Mouse (Mus musculus) MEL (cell line): ENCODE measurements at regions not wholly inside any gene's neighbourhood (a gene's known extent, or its start where the extent isn't known, plus 50 kb on each side); places are given as distances from the start of the nearest gene placed in this dataset.

Experiments used
- DNase-seq: peaks from one replicate; pipeline ENCODE4 v3.0.0; 2011; ENCODE audit warnings: low read depth, low spot score
- H3K27ac ChIP-seq: 2 replicates; pipeline ENCODE4 v1.5.1; 2012; ENCODE audit warnings: low read depth, mild to moderate bottlenecking, control low read depth, low read length, moderate library complexity; ENCODE audit not compliant: control insufficient read depth
- H3K27me3 ChIP-seq, 2 experiments: fragments of 150-350 bp in 1 of 2; sonication (generic) in 1 of 2; 2 replicates each; pipeline ENCODE4 v1.6.1; 2012; ENCODE audit warnings: low read length in 2 of 2, mild to moderate bottlenecking in 2 of 2, improper control_type of control experiment in 1 of 2, moderate library complexity in 1 of 2; ENCODE audit not compliant: insufficient read depth in 2 of 2, control insufficient read depth in 1 of 2
- H3K36me3 ChIP-seq, 2 experiments: 2 replicates each; pipeline ENCODE4 v1.6.1; 2012 to 2014; ENCODE audit warnings: low read length in 2 of 2, improper control_type of control experiment in 1 of 2, inconsistent platforms in 1 of 2, mild to moderate bottlenecking in 1 of 2; ENCODE audit not compliant: insufficient read depth in 2 of 2, control insufficient read depth in 1 of 2
- H3K4me1 ChIP-seq, 2 experiments: fragments of 150-350 bp in 1 of 2; sonication (generic) in 1 of 2; 2 replicates each; pipeline ENCODE4 v1.6.1; 2012; ENCODE audit warnings: low read length in 2 of 2, improper control_type of control experiment in 1 of 2, mild to moderate bottlenecking in 1 of 2; ENCODE audit not compliant: insufficient read depth in 2 of 2, control insufficient read depth in 1 of 2
- H3K4me3 ChIP-seq, 2 experiments: fragments of 150-350 bp in 1 of 2; sonication (generic) in 1 of 2; 2 replicates each; pipeline ENCODE4 v1.5.1; 2012; ENCODE audit warnings: low read depth in 2 of 2, low read length in 2 of 2, mild to moderate bottlenecking in 2 of 2, moderate library complexity in 2 of 2, control low read depth in 1 of 2, improper control_type of control experiment in 1 of 2; ENCODE audit not compliant: control insufficient read depth in 1 of 2, insufficient read depth in 1 of 2
- H3K79me2 ChIP-seq: 2 replicates; pipeline ENCODE4 v1.6.1; 2012; ENCODE audit warnings: mild to moderate bottlenecking, low read length, moderate library complexity; ENCODE audit not compliant: control insufficient read depth, poor library complexity, insufficient read depth
- H3K9ac ChIP-seq: 2 replicates; pipeline ENCODE4 v1.6.1; 2012; ENCODE audit warnings: low read depth, mild to moderate bottlenecking, control low read depth, low read length, moderate library complexity; ENCODE audit not compliant: control insufficient read depth, poor library complexity, severe bottlenecking
- H3K9me3 ChIP-seq: fragments of 150-350 bp; sonication (generic); replicated peaks from 2 replicates; pipeline ENCODE4 v1.6.1; 2012; ENCODE audit warnings: mild to moderate bottlenecking, low read length, improper control_type of control experiment, moderate library complexity; ENCODE audit not compliant: insufficient read depth
- BHLHE40 ChIP-seq: IDR thresholded peaks from 2 replicates; pipeline ENCODE4 v1.6.1; 2012; ENCODE audit warnings: low read depth, mild to moderate bottlenecking, inconsistent platforms, low read length, improper control_type of control experiment, borderline replicate concordance
- CHD1 ChIP-seq: IDR thresholded peaks from 2 replicates; pipeline ENCODE4 v1.6.1; 2012; ENCODE audit warnings: low read depth, mild to moderate bottlenecking, inconsistent platforms, low read length, improper control_type of control experiment
- CTCF ChIP-seq, 3 experiments: IDR thresholded peaks in 2 of 3; conservative IDR thresholded peaks in 1 of 3; 2 replicates each; pipeline ENCODE4 v1.5.1; 2011 to 2012; ENCODE audit warnings: low read length in 3 of 3, low read depth in 2 of 3, mild to moderate bottlenecking in 2 of 3, improper control_type of control experiment in 1 of 3, inconsistent platforms in 1 of 3, mixed read lengths in 1 of 3, moderate library complexity in 1 of 3; ENCODE audit not compliant: control insufficient read depth in 1 of 3, insufficient read depth in 1 of 3, poor library complexity in 1 of 3, severe bottlenecking in 1 of 3
- E2F4 ChIP-seq: IDR thresholded peaks from 2 replicates; pipeline ENCODE4 v1.6.1; 2011; ENCODE audit warnings: low read depth, low read length, improper control_type of control experiment, borderline replicate concordance
- GATA1 ChIP-seq: IDR thresholded peaks from 2 replicates; pipeline ENCODE4 v1.6.1; 2011; ENCODE audit warnings: low read depth, low read length, improper control_type of control experiment
- JUND ChIP-seq: IDR thresholded peaks from 2 replicates; pipeline ENCODE4 v1.6.1; 2011; ENCODE audit warnings: low read depth, mild to moderate bottlenecking, improper control_type of control experiment, low read length
- MEF2A ChIP-seq: IDR thresholded peaks from 2 replicates; pipeline ENCODE4 v1.6.1; 2014; ENCODE audit warnings: low read depth, mild to moderate bottlenecking, inconsistent platforms, low read length, improper control_type of control experiment; ENCODE audit not compliant: poor library complexity, insufficient replicate concordance, severe bottlenecking; ENCODE audit errors: extremely low read depth
- MXI1 ChIP-seq: IDR thresholded peaks from 2 replicates; pipeline ENCODE4 v1.6.1; 2011; ENCODE audit warnings: mild to moderate bottlenecking, low read depth, low read length, improper control_type of control experiment
- MYB ChIP-seq: IDR thresholded peaks from 2 replicates; pipeline ENCODE4 v1.6.1; 2011; ENCODE audit warnings: mild to moderate bottlenecking, low read depth, low read length, improper control_type of control experiment
- NELFE ChIP-seq: IDR thresholded peaks from 2 replicates; pipeline ENCODE4 v1.6.1; 2011; ENCODE audit warnings: low read depth, low read length, improper control_type of control experiment
- NRF1 ChIP-seq: IDR thresholded peaks from 2 replicates; pipeline ENCODE4 v1.6.1; 2014; ENCODE audit warnings: low read depth, mild to moderate bottlenecking, inconsistent platforms, low read length, improper control_type of control experiment, moderate library complexity; ENCODE audit not compliant: poor library complexity, insufficient read depth, severe bottlenecking
- POLR2A ChIP-seq, 2 experiments: IDR thresholded peaks; 2 replicates each; pipeline ENCODE4 v1.6.1; 2011 to 2012; ENCODE audit warnings: low read length in 2 of 2, mild to moderate bottlenecking in 2 of 2, control low read depth in 1 of 2, improper control_type of control experiment in 1 of 2, low read depth in 1 of 2, moderate library complexity in 1 of 2; ENCODE audit not compliant: control insufficient read depth in 1 of 2, insufficient read depth in 1 of 2, poor library complexity in 1 of 2
- RCOR1 ChIP-seq: IDR thresholded peaks from 2 replicates; pipeline ENCODE4 v1.6.1; 2012; ENCODE audit warnings: low read depth, mild to moderate bottlenecking, inconsistent platforms, low read length, improper control_type of control experiment
- SIN3A ChIP-seq: IDR thresholded peaks from 2 replicates; pipeline ENCODE4 v1.6.1; 2012; ENCODE audit warnings: low read length, improper control_type of control experiment, inconsistent platforms
- TCF12 ChIP-seq: IDR thresholded peaks from 2 replicates; pipeline ENCODE4 v1.6.1; 2014; ENCODE audit warnings: low read depth, mild to moderate bottlenecking, inconsistent platforms, low read length, improper control_type of control experiment, moderate library complexity
- UBTF ChIP-seq: IDR thresholded peaks from 2 replicates; pipeline ENCODE4 v1.6.1; 2012; ENCODE audit warnings: low read depth, mild to moderate bottlenecking, inconsistent platforms, low read length, improper control_type of control experiment, moderate library complexity, borderline replicate concordance; ENCODE audit not compliant: insufficient read depth
- USF1 ChIP-seq: IDR thresholded peaks from 2 replicates; pipeline ENCODE4 v1.6.1; 2014; ENCODE audit warnings: low read depth, mild to moderate bottlenecking, inconsistent platforms, low read length, improper control_type of control experiment, moderate library complexity
- USF2 ChIP-seq, 2 experiments: IDR thresholded peaks; 2 replicates each; pipeline ENCODE4 v1.6.1; 2011 to 2012; ENCODE audit warnings: improper control_type of control experiment in 2 of 2, low read length in 2 of 2, borderline replicate concordance in 1 of 2, inconsistent platforms in 1 of 2, low read depth in 1 of 2, mild to moderate bottlenecking in 1 of 2; ENCODE audit not compliant: insufficient read depth in 1 of 2
- ZKSCAN1 ChIP-seq: IDR thresholded peaks from 2 replicates; pipeline ENCODE4 v1.6.1; 2012; ENCODE audit warnings: low read depth, mild to moderate bottlenecking, inconsistent platforms, low read length, improper control_type of control experiment, moderate library complexity

GRCm38 (mm10) chr13:35426061-35426460 is 233.6 kb upstream of the Cdyl start:
- H3K4me1 ChIP-seq: no peaks in the 10 kb centered on the region
- H3K9ac ChIP-seq: no peak overlapping the region
- no peak overlapping the region for H3K27ac ChIP-seq
- H3K79me2 ChIP-seq: no peaks in the 10 kb centered on the region
- H3K36me3 ChIP-seq: no peaks in the 10 kb centered on the region
- no peak for DNase-seq
- H3K4me3 ChIP-seq: no peak overlapping the region
- no peaks in the 10 kb centered on the region for H3K9me3 ChIP-seq
- TF ChIP-seq MYB (no peak), SIN3A (no peak), MXI1 (no peak), MEF2A (no peak), CTCF (IDR thresholded peaks at IDR 0.05 in 2 of 3, conservative IDR thresholded peaks at IDR 0.05 in 1 of 3; ENCODE audit: control insufficient read depth in 1 of 3, insufficient read depth in 1 of 3, low read depth in 2 of 3, low read length in 3 of 3, poor library complexity in 1 of 3, severe bottlenecking in 1 of 3) (no peak), JUND (no peak), E2F4 (no peak), BHLHE40 (no peak), UBTF (no peak)
- peaks cover 0 to 2% of the 10 kb centered on the region in 2 experiments; a peak in 1 of 4 replicates for H3K27me3 ChIP-seq

GRCm38 (mm10) chr13:35435173-35435572 is 224.5 kb upstream of the Cdyl start:
- H3K79me2 ChIP-seq: no peaks in the 10 kb centered on the region
- H3K36me3 ChIP-seq: no peaks in the 10 kb centered on the region
- no peaks in the 10 kb centered on the region for H3K4me1 ChIP-seq
- no peak overlapping the region for H3K27ac ChIP-seq
- H3K9ac ChIP-seq: no peak overlapping the region
- H3K9me3 ChIP-seq: no peaks in the 10 kb centered on the region
- no peak for TF ChIP-seq USF1
- no peak for TF ChIP-seq CTCF (IDR thresholded peaks at IDR 0.05 in 2 of 3, conservative IDR thresholded peaks at IDR 0.05 in 1 of 3; ENCODE audit: control insufficient read depth in 1 of 3, insufficient read depth in 1 of 3, low read depth in 2 of 3, low read length in 3 of 3, poor library complexity in 1 of 3, severe bottlenecking in 1 of 3)
- no peak for TF ChIP-seq GATA1
- no peak for TF ChIP-seq RCOR1
- no peak for TF ChIP-seq TCF12
- TF ChIP-seq NRF1: no peak
- no peak for TF ChIP-seq E2F4
- TF ChIP-seq MYB: no peak
- no peak for TF ChIP-seq UBTF
- no peak for TF ChIP-seq MEF2A
- TF ChIP-seq USF2 (IDR thresholded peaks at IDR 0.05; ENCODE audit: borderline replicate concordance in 1 of 2, insufficient read depth in 1 of 2, low read depth in 1 of 2, low read length in 2 of 2): no peak
- TF ChIP-seq NELFE: no peak
- TF ChIP-seq CHD1: no peak
- no peak for TF ChIP-seq POLR2A (IDR thresholded peaks at IDR 0.05; ENCODE audit: control insufficient read depth in 1 of 2, insufficient read depth in 1 of 2, low read depth in 1 of 2, low read length in 2 of 2, poor library complexity in 1 of 2)
- TF ChIP-seq ZKSCAN1: no peak
- no peak for TF ChIP-seq MXI1
- no peaks in the 10 kb centered on the region for H3K27me3 ChIP-seq
- no peak overlapping the region for H3K4me3 ChIP-seq
- DNase-seq: no peak
